Mouse (Mus musculus) cerebellum, adult 2 months (tissue): ENCODE data around the gene Ncor2.
A peak's percentile ranks its signal among the peaks of the same experiment; 100 is the strongest.

ENCODE experiments used
- CTCF ChIP-seq: fragments of 200-500 bp; IDR thresholded peaks from 2 replicates; pipeline ENCODE4 v1.5.1; 2011; ENCODE audit warnings: low read depth, mild to moderate bottlenecking, control low read depth, low read length, moderate library complexity, borderline replicate concordance; ENCODE audit not compliant: insufficient read depth
- POLR2A ChIP-seq: fragments of 200-500 bp; IDR thresholded peaks from 2 replicates; pipeline ENCODE4 v1.6.1; 2011; ENCODE audit warnings: low read length, control low read depth, borderline replicate concordance; ENCODE audit not compliant: insufficient read depth

- TF ChIP-seq POLR2A: no peak
- TF ChIP-seq CTCF: peak; percentile 76
Observed at GRCm38 (mm10) chr5:125107011-125107651, 71.9 kb downstream of the Ncor2 start.
